Mouse (Mus musculus): ENCODE measurements around the gene Znrf3.

The Znrf3 gene

GRCm38 (mm10) chr11:5239706-5240690 lies 204.6 kb downstream of the Znrf3 start:
- no peak for DNase-seq (ENCODE audit: low spot score)

Measured in c-Kit-positive CD71-positive TER-119-positive erythroid progenitor cells, embryonic 14.5 days (primary cell).